Mouse (Mus musculus): ENCODE measurements at regions not wholly inside any gene's neighbourhood (a gene's known extent, or its start where the extent isn't known, plus 50 kb on each side); places are given as distances from the start of the nearest gene placed in this dataset.

- TF ChIP-seq POLR2A (IDR thresholded peaks at IDR 0.05; ENCODE audit: extremely low read depth, insufficient read depth, low read length) (no peak), CTCF (IDR thresholded peaks at IDR 0.05; ENCODE audit: low read depth, low read length) (0 out of 2 replicates have a peak, but pooled peaks have one; percentile 15)
Observed at GRCm38 (mm10) chr13:50965678-50966077, 135.0 kb upstream of the Spin1 start.

All from liver, adult 2 months (tissue).